Mouse (Mus musculus) left cerebral cortex, postnatal 36 days (tissue): ENCODE data around the gene Terf2ip. TPM values are rescaled to one million over a fixed set of nuclear protein-coding genes. Genes with fewer than 3 reads are reported as not detected.

Experiments
- total RNA-seq, 2 experiments: library from RNA; stranded (reverse); gene quantifications; 2 replicates each; pipeline ENCODE4 v1.2.3; 2021

Terf2ip gene
- total RNA-seq, 2 experiments from 2014 or later, result 36.2 to 37.8 TPM

Other genes starting within 250 kb of the Terf2ip start
- 10 to 100 TPM; 76.9 to 78.2 TPM for gene Cfdp1, start 157.1 kb upstream of the Terf2ip start, total RNA-seq
- 1 to 10 TPM; 2.9 to 4.4 TPM for gene Tmem170, start 134.6 kb upstream of the Terf2ip start, total RNA-seq
- gene Chst5, start 101.0 kb upstream of the Terf2ip start, total RNA-seq, result under 1 TPM; 0.36 to 0.57 TPM
- 10 to 100 TPM; 10.6 to 13.1 TPM for gene Tmem231, start 77.5 kb upstream of the Terf2ip start, total RNA-seq
- 100 to 1,000 TPM; 201 to 216 TPM for gene Gabarapl2, start 70.7 kb upstream of the Terf2ip start, total RNA-seq
- 1 to 10 TPM; 4.0 to 8.0 TPM for gene Adat1, start 19.1 kb upstream of the Terf2ip start, total RNA-seq
- gene Kars, start 75 bp upstream of the Terf2ip start, total RNA-seq, result 10 to 100 TPM; 68.6 to 73.2 TPM
- not detected for gene Gm6793, start 3.6 kb downstream of the Terf2ip start, total RNA-seq